Mouse (Mus musculus) limb, embryonic 11.5 days (tissue): ENCODE data around the gene Rps3. TPM values are rescaled to one million over a fixed set of nuclear protein-coding genes. Genes with fewer than 3 reads are reported as not detected.

Experiments used
- ATAC-seq: fragments of 200-750 bp; cut with Nextera tagmentation; 2 replicates; pipeline ENCODE4 v1.8.0; 2017; ENCODE audit warnings: low read depth; ENCODE audit not compliant: insufficient number of reproducible peaks, low FRiP score, low TSS enrichment
- DNase-seq: peaks from one replicate; pipeline ENCODE4 v3.0.0-alpha.2; 2015; ENCODE audit warnings: low spot score
- H3K27ac ChIP-seq: fragments of 300-500 bp; sonication (generic); replicated peaks from 2 replicates; pipeline ENCODE4 v1.5.1; 2014; ENCODE audit warnings: low read depth, mild to moderate bottlenecking, low read length
- H3K27me3 ChIP-seq: fragments of 300-500 bp; sonication (generic); 2 replicates; pipeline ENCODE4 v1.6.1; 2014; ENCODE audit warnings: mild to moderate bottlenecking, low read length, mixed read lengths; ENCODE audit not compliant: control insufficient read depth, insufficient read depth
- H3K36me3 ChIP-seq: fragments of 300-500 bp; sonication (generic); 2 replicates; pipeline ENCODE4 v1.6.1; 2014; ENCODE audit warnings: mild to moderate bottlenecking, low read length, moderate library complexity, mixed read lengths; ENCODE audit not compliant: control insufficient read depth, insufficient read depth
- H3K4me1 ChIP-seq: fragments of 300-500 bp; sonication (generic); 2 replicates; pipeline ENCODE4 v1.6.1; 2014; ENCODE audit warnings: low read length, mixed read lengths; ENCODE audit not compliant: control insufficient read depth, insufficient read depth
- H3K4me2 ChIP-seq: fragments of 300-500 bp; sonication (generic); 2 replicates; pipeline ENCODE4 v1.6.1; 2014; ENCODE audit warnings: low read depth, mild to moderate bottlenecking, moderate library complexity; ENCODE audit not compliant: severe bottlenecking
- H3K4me3 ChIP-seq: fragments of 300-500 bp; sonication (generic); 2 replicates; pipeline ENCODE4 v1.5.1; 2014; ENCODE audit warnings: low read depth, low read length
- H3K9ac ChIP-seq: fragments of 300-500 bp; sonication (generic); 2 replicates; pipeline ENCODE4 v1.6.1; 2014; ENCODE audit warnings: mild to moderate bottlenecking, low read length
- H3K9me3 ChIP-seq: fragments of 300-500 bp; sonication (generic); 2 replicates; pipeline ENCODE4 v1.6.1; 2016; ENCODE audit warnings: low read length; ENCODE audit not compliant: control insufficient read depth
- WGBS: fragments of 180-500 bp; shearing (Covaris S2); extraction: QIAGEN DNeasy Blood & Tissue Kit; methylation state at CpG from one replicate; pipeline ENCODE4 v1.1.7; 2014; 5-methylcytosine and 5-hydroxymethylcytosine counted together
- polyA plus RNA-seq: library from polyadenylated mRNA; unstranded; fragments of >200 nt; fragmentation: Nextera tagmentation; extraction: Ambion mirVana; gene quantifications from 2 replicates; pipeline ENCODE4 v1.2.1, GENCODE M21; 2014

The Rps3 gene
- polyA plus RNA-seq, 1 experiment from 2014 or later = 880 TPM

- WGBS = 82% methylated on average over 5 of the region's 5 CpGs
- H3K4me3 ChIP-seq = no peak overlapping the region
- no peak for DNase-seq
- no peaks in the 10 kb centered on the region for H3K4me1 ChIP-seq
- no peak overlapping the region for H3K9ac ChIP-seq
- H3K4me2 ChIP-seq = no peak overlapping the region
- 0 out of 2 replicates have a peak, but pooled peaks cover 2% of the 10 kb centered on the region for H3K9me3 ChIP-seq
- H3K27ac ChIP-seq = no peak overlapping the region
- H3K27me3 ChIP-seq = no peaks in the 10 kb centered on the region
- H3K36me3 ChIP-seq = no peaks in the 10 kb centered on the region
- no peak for ATAC-seq
These were observed 6.2 kb upstream of the Rps3 start for GRCm38 (mm10) chr7:99489708-99490107.

DNA sequence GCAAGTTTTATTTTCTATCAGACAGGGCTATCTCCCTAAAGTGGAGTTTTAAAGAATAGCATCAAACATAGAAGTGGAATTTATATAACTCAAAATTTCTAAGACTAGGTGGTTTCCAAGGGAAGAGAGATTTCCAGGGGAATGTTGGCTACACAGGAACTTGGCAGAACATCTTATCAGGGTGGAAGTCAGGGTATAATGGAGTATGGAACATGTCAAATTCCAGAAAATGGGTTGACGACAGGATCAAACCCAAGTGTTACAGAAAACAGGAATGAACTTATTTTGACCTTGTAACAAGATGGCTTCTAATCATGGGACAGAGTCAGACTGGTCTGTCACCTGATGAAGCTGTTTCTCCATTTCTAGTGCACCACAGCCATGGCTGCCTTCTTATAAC is 1.1 kb upstream of the Rps3 start:
- Histone ChIP-seq H3K36me3 (peaks cover 15% of the 10 kb centered on the region), H3K27ac (no peak overlapping the region), H3K9me3 (no peaks in the 10 kb centered on the region), H3K4me1 (peaks cover 13% of the 10 kb centered on the region), H3K27me3 (no peaks in the 10 kb centered on the region), H3K4me3 (no peak overlapping the region), H3K9ac (no peak overlapping the region), H3K4me2 (no peak overlapping the region)
- ATAC-seq = no peak
- 94% methylated on average over 1 of the region's 1 CpGs for WGBS
- DNase-seq = no peak

DNA sequence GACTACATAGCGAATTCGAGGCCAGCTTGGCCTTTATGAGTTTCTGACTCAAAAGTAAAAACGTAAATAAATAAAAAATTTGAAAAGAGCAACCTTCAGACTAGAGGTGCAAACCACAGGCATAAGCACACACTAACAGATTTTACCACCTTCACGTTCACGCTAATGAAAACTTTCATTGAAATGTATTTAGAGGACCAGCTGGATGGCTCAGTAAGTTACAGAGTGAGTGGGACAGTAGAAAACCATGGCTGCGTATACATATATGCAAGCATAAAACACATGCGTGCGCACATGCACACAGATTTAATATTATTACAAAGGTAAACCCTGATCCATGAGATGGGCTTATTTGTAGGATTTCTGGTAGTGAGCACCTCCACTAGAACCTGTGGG is 384 bp upstream of the Rps3 start:
- no peak overlapping the region for H3K27ac ChIP-seq
- H3K9me3 ChIP-seq = no peaks in the 10 kb centered on the region
- WGBS = 47% methylated on average over 8 of the region's 8 CpGs
- H3K4me2 ChIP-seq = peak overlapping the region; percentile 10; the same call in 1 of the 2 replicates
- H3K9ac ChIP-seq = no peak overlapping the region
- ATAC-seq (peak; percentile 19; the same call in 1 of the 2 replicates), DNase-seq (no peak)
- H3K36me3 ChIP-seq = peaks cover 23% of the 10 kb centered on the region
- no peaks in the 10 kb centered on the region for H3K27me3 ChIP-seq
- no peak overlapping the region; the same call in 1 of the 2 replicates for H3K4me3 ChIP-seq
- H3K4me1 ChIP-seq = peaks cover 13% of the 10 kb centered on the region

- Histone ChIP-seq H3K4me1 (peaks cover 13% of the 10 kb centered on the region), H3K27ac (no peak overlapping the region), H3K4me2 (peak overlapping the region; percentile 89), H3K9ac (peak overlapping the region; percentile 96), H3K36me3 (peaks cover 30% of the 10 kb centered on the region), H3K27me3 (no peaks in the 10 kb centered on the region), H3K4me3 (peak overlapping the region; percentile 86), H3K9me3 (no peaks in the 10 kb centered on the region)
- WGBS = 5% methylated on average over 6 of the region's 6 CpGs
- DNase-seq (no peak), ATAC-seq (no peak)
These were observed 901 bp downstream of the Rps3 start for GRCm38 (mm10) chr7:99482637-99483036.

GRCm38 (mm10) chr7:99477235-99477634 is 6.3 kb downstream of the Rps3 start:
- no peak for ATAC-seq
- Histone ChIP-seq H3K27ac (no peak overlapping the region), H3K4me1 (peaks cover 9% of the 10 kb centered on the region; the same call in 1 of the 2 replicates)

DNA sequence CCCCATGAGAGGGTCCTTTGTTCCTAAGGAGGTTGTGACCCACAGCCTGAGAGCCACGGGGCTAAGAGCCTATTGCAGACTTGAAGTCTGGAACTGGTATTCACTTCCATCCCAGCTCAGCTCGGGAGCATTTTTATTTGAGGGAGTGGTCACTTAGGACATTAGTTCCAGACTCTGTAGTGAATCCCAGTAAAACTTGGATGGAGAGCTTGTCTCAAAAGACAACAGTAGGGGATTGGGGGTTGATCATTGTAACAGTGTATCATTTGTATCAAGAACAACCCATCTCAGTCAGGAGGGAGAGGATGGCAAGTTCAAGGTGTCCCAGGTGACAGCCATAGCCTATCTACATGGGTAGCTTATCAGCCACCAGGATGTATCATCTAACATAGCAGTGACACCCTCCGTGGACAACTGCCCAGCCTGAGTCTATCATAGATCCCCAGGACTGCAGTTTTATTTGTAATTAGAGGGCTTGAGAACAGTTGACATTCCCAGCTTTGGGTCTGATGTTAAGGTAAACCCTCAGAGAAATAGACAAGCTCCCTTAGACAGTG is 6.9 kb downstream of the Rps3 start:
- ATAC-seq = no peak
- DNase-seq = no peak
- H3K9ac ChIP-seq = no peak overlapping the region
- peaks cover 3% of the 10 kb centered on the region; the same call in 1 of the 2 replicates for H3K4me1 ChIP-seq
- no peak overlapping the region for H3K27ac ChIP-seq
- H3K4me2 ChIP-seq = no peak overlapping the region
- H3K9me3 ChIP-seq = no peaks in the 10 kb centered on the region
- peaks cover 38% of the 10 kb centered on the region for H3K36me3 ChIP-seq
- no peak overlapping the region for H3K4me3 ChIP-seq
- no peaks in the 10 kb centered on the region for H3K27me3 ChIP-seq
- WGBS = 47% methylated on average over 3 of the region's 3 CpGs

More at GRCm38 (mm10) chr7:99477235-99477634, 6.3 kb downstream of the Rps3 start:
- no peak overlapping the region for H3K9ac ChIP-seq
- DNase-seq = no peak
- peaks cover 38% of the 10 kb centered on the region for H3K36me3 ChIP-seq
- H3K4me2 ChIP-seq = no peak overlapping the region
- 88% methylated on average over 5 of the region's 5 CpGs for WGBS
- H3K9me3 ChIP-seq = no peaks in the 10 kb centered on the region
- no peak overlapping the region for H3K4me3 ChIP-seq
- H3K27me3 ChIP-seq = no peaks in the 10 kb centered on the region

- no peaks in the 10 kb centered on the region for H3K9me3 ChIP-seq
- no peaks in the 10 kb centered on the region for H3K4me1 ChIP-seq
- no peak overlapping the region for H3K4me2 ChIP-seq
- no peak overlapping the region for H3K9ac ChIP-seq
- H3K27me3 ChIP-seq = no peaks in the 10 kb centered on the region
- DNase-seq (no peak), ATAC-seq (no peak)
- WGBS = 92% methylated on average over 2 of the region's 2 CpGs
- no peak overlapping the region for H3K4me3 ChIP-seq
- H3K36me3 ChIP-seq = peaks cover 34% of the 10 kb centered on the region
- no peak overlapping the region for H3K27ac ChIP-seq
These were observed 8.0 kb downstream of the Rps3 start for GRCm38 (mm10) chr7:99475562-99475911.

DNA sequence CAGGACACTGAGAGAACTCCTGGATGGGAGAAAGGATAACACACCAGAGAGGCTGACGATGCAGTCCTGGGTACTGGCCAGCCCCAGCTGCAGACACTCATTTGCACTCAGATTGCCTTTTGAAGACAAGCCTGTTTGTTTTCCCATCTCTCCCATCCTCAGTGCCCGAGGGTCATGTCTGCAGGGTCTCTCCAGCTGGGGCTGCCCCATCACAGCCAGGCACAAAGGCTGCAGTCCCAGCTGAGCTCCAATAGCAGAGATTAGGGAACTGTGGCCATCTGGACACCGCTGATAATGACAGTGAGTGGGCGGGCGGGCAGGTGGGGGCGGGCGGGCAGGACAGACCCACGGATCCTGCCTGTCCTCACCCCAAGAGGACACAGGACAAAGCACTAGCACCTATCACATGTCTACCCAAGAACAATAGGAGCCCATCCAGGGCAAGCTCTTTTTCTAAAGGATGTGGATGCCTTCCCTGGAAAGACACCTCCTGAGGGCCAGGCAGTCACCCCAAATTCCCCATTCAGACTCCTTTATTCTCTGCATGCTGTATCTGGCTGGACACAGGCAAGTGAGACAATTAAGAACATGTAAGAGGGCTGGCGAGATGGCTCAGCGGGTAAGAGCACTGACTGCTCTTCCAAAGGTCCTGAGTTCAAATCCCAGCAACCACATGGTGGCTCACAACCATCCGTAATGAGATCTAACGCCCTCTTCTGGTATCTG is 8.5 kb downstream of the Rps3 start:
- DNase-seq (no peak), ATAC-seq (no peak)
- H3K36me3 ChIP-seq = peaks cover 30% of the 10 kb centered on the region
- no peak overlapping the region for H3K27ac ChIP-seq
- WGBS = 76% methylated on average over 12 of the region's 12 CpGs
- no peaks in the 10 kb centered on the region for H3K27me3 ChIP-seq
- no peaks in the 10 kb centered on the region for H3K4me1 ChIP-seq
- no peak overlapping the region for H3K4me3 ChIP-seq
- H3K9ac ChIP-seq = no peak overlapping the region
- H3K4me2 ChIP-seq = no peak overlapping the region
- H3K9me3 ChIP-seq = no peaks in the 10 kb centered on the region
